Mouse (Mus musculus) hindbrain, postnatal 0 days (tissue): ENCODE results near the gene Pla2g4e. TPM values are rescaled to one million over a fixed set of nuclear protein-coding genes. Genes with fewer than 3 reads are reported as not detected.
"Not testable (repeated sequence)": the region's sequence is repeated elsewhere in the genome, so short reads cannot be mapped to it uniquely, and the experiment has no call there.

Experiments used
- ATAC-seq: fragments of 200-750 bp; cut with Nextera tagmentation; 2 replicates; pipeline ENCODE4 v1.8.0; 2017; ENCODE audit warnings: mild to moderate bottlenecking, moderate TSS enrichment, moderate library complexity
- DNase-seq: peaks from one replicate; pipeline ENCODE4 v3.0.0-alpha.2; 2015; ENCODE audit warnings: low spot score
- H3K27ac ChIP-seq: fragments of 300-500 bp; sonication (generic); 2 replicates; pipeline ENCODE4 v1.5.1; 2014; ENCODE audit warnings: mild to moderate bottlenecking
- H3K27me3 ChIP-seq: fragments of 300-500 bp; sonication (generic); 2 replicates; pipeline ENCODE4 v1.6.1; 2014; ENCODE audit warnings: low read length, mixed read lengths; ENCODE audit not compliant: insufficient read depth
- H3K36me3 ChIP-seq: fragments of 300-500 bp; sonication (generic); 2 replicates; pipeline ENCODE4 v1.6.1; 2014; ENCODE audit warnings: low read length, mixed read lengths; ENCODE audit not compliant: insufficient read depth
- H3K4me1 ChIP-seq: fragments of 300-500 bp; sonication (generic); 2 replicates; pipeline ENCODE4 v1.6.1; 2014; ENCODE audit warnings: antibody characterized with exemption, low read length, mixed read lengths; ENCODE audit not compliant: insufficient read depth
- H3K4me2 ChIP-seq: fragments of 300-500 bp; sonication (generic); 2 replicates; pipeline ENCODE4 v1.6.1; 2014; ENCODE audit warnings: low read depth, mild to moderate bottlenecking, low read length, moderate library complexity, mixed read lengths
- H3K4me3 ChIP-seq: fragments of 300-500 bp; sonication (generic); 2 replicates; pipeline ENCODE4 v1.5.1; 2014; ENCODE audit warnings: low read length
- H3K9ac ChIP-seq: fragments of 300-500 bp; sonication (generic); replicated peaks from 2 replicates; pipeline ENCODE4 v1.6.1; 2014; ENCODE audit warnings: mild to moderate bottlenecking, low read length, moderate library complexity, mixed read lengths
- H3K9me3 ChIP-seq: fragments of 300-500 bp; sonication (generic); 2 replicates; pipeline ENCODE4 v1.6.1; 2016; ENCODE audit warnings: low read length, mixed read lengths
- CTCF ChIP-seq: IDR thresholded peaks from 2 replicates; pipeline ENCODE4 v1.5.1; 2016; ENCODE audit warnings: antibody characterized with exemption, control low read depth, low read depth
- whole genome bisulfite sequencing: fragments of 180-500 bp; shearing (Covaris S2); extraction: QIAGEN DNeasy Blood & Tissue Kit; methylation state at CpG from one replicate; pipeline ENCODE4 v1.1.7; 2014; 5-methylcytosine and 5-hydroxymethylcytosine counted together
- polyA plus RNA-seq: library from polyadenylated mRNA; unstranded; fragments of >200 nt; fragmentation: Nextera tagmentation; extraction: Ambion mirVana; gene quantifications from 2 replicates; pipeline ENCODE4 v1.2.1, GENCODE M21; 2015
- total RNA-seq: library from RNA; depleted of rRNA; stranded (reverse); fragments of >200 nt; gene quantifications from 2 replicates; pipeline ENCODE4 v1.2.3, GENCODE M21; 2014

The Pla2g4e gene
- total and polyA plus RNA-seq, 2 experiments from 2014 or later, result 8.0 to 15.0 TPM

DNA sequence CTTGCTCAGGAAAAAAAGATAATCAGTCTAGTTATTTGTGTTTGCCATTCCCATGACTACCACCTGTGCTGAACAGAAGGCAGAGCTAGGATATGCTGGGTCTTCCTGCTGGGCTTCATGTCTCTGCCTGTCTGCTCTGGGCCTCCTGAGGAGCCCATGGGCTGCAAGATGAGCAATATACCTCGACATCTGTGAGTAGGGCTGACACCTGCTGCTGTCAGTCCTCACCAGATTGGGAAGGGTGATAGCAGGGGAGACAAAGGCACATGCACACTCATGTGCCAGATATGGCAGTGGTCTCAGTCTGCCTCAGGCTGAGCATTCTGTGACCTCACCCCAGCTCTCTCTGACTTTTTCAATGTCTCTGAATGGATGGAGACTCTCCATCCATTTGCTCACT lies 17.7 kb upstream of the Pla2g4e start:
- Histone ChIP-seq H3K4me1 (no peaks in the 10 kb centered on the region), H3K9me3 (no peaks in the 10 kb centered on the region), H3K27ac (no peak overlapping the region), H3K36me3 (no peaks in the 10 kb centered on the region), H3K4me2 (no peak overlapping the region), H3K4me3 (no peak overlapping the region), H3K9ac (no peak overlapping the region), H3K27me3 (no peaks in the 10 kb centered on the region)
- DNase-seq, result no peak
- 33% methylated on average over 1 of the region's 1 CpGs for WGBS
- TF ChIP-seq CTCF, result no peak
- ATAC-seq, result no peak

DNA sequence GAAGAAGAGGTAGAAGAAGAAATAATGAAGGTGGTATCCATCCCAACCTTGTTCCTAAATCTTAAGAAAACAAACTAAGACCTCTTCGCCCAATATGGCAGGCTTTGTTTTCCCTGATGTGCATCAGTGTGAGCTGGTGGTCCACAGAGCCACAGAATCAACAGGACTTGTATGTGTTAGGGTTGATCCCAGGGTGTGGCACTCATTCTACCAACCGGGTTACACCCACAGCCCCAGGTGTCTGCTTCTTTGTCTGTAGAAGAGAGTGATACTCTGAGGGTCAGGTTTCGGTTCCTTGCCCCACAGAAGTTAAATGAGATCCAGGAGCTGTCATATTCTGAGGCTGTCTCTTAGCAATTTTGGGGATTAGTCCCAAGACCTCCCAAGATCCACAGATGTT lies 16.2 kb upstream of the Pla2g4e start:
- WGBS, result 83% methylated on average over 3 of the region's 3 CpGs
- H3K36me3 ChIP-seq, result no peaks in the 10 kb centered on the region
- no peak overlapping the region for H3K27ac ChIP-seq
- TF ChIP-seq CTCF, result no peak
- no peaks in the 10 kb centered on the region for H3K4me1 ChIP-seq
- no peak overlapping the region for H3K4me3 ChIP-seq
- DNase-seq (no peak), ATAC-seq (no peak)
- no peaks in the 10 kb centered on the region for H3K9me3 ChIP-seq
- H3K9ac ChIP-seq, result no peak overlapping the region
- no peak overlapping the region for H3K4me2 ChIP-seq
- H3K27me3 ChIP-seq, result no peaks in the 10 kb centered on the region

GRCm38 (mm10) chr2:120256259-120256658 lies 11.1 kb upstream of the Pla2g4e start:
- ATAC-seq, result no peak
- H3K27me3 ChIP-seq, result no peaks in the 10 kb centered on the region
- no peaks in the 10 kb centered on the region for H3K36me3 ChIP-seq
- H3K9me3 ChIP-seq, result no peaks in the 10 kb centered on the region
- H3K9ac ChIP-seq, result no peak overlapping the region
- H3K4me2 ChIP-seq, result no peak overlapping the region
- no peaks in the 10 kb centered on the region for H3K4me1 ChIP-seq
- H3K4me3 ChIP-seq, result no peak overlapping the region
- no peak for DNase-seq
- no peak overlapping the region for H3K27ac ChIP-seq
- no peak for TF ChIP-seq CTCF

- TF ChIP-seq CTCF, result no peak
- DNase-seq (no peak), ATAC-seq (no peak)
- H3K9ac ChIP-seq, result no peak overlapping the region
- H3K4me2 ChIP-seq, result no peak overlapping the region
- H3K36me3 ChIP-seq, result no peaks in the 10 kb centered on the region
- no peaks in the 10 kb centered on the region for H3K4me1 ChIP-seq
- H3K27me3 ChIP-seq, result no peaks in the 10 kb centered on the region
- H3K27ac ChIP-seq, result no peak overlapping the region
- no peak overlapping the region for H3K4me3 ChIP-seq
- H3K9me3 ChIP-seq, result no peaks in the 10 kb centered on the region
- 93% methylated on average over 6 of the region's 6 CpGs for WGBS
These were observed 7.5 kb upstream of the Pla2g4e start for GRCm38 (mm10) chr2:120252644-120253043.

GRCm38 (mm10) chr2:120245421-120246016 lies 384 bp upstream of the Pla2g4e start:
- H3K4me2 ChIP-seq, result peak overlapping the region; percentile 67
- ATAC-seq (peak; percentile 72), DNase-seq (peak; percentile 73)
- TF ChIP-seq CTCF, result peak; percentile 64
- H3K4me1 ChIP-seq, result 0 out of 2 replicates have a peak, but pooled peaks cover 3% of the 10 kb centered on the region
- H3K27ac ChIP-seq, result peak overlapping the region; percentile 80
- H3K4me3 ChIP-seq, result peak overlapping the region; percentile 42
- WGBS, result 12% methylated on average over 9 of the region's 9 CpGs
- no peaks in the 10 kb centered on the region for H3K27me3 ChIP-seq
- no peaks in the 10 kb centered on the region for H3K36me3 ChIP-seq
- H3K9ac ChIP-seq, result peak overlapping the region; percentile 56
- H3K9me3 ChIP-seq, result no peaks in the 10 kb centered on the region

DNA sequence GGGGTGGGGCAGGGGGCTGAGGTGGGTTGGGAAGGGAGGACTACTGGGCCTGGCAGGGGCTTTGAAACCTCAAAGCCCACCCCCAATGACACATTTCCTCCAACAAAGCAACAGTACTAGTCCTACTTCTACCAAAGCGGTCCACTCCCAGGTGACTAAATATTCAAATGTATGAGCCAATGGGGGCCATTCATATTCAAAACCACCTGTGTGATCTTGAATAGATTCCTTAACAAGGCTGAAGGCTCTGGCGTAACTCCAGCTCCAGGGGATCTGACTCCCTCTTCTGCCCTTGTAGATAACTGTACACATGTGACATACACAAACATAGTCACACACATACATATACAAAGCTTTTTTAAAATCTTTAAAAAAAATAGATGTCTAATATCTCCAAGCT lies 1.1 kb downstream of the Pla2g4e start:
- ATAC-seq, result no peak
- TF ChIP-seq CTCF, result no peak
- WGBS, result 74% methylated on average over 2 of the region's 2 CpGs

GRCm38 (mm10) chr2:120242791-120243467 lies 2.2 kb downstream of the Pla2g4e start:
- Histone ChIP-seq H3K4me1 (0 out of 2 replicates have a peak, but pooled peaks cover 3% of the 10 kb centered on the region), H3K9ac (no peak overlapping the region), H3K9me3 (no peaks in the 10 kb centered on the region), H3K4me3 (no peak overlapping the region), H3K27me3 (no peaks in the 10 kb centered on the region), H3K36me3 (no peaks in the 10 kb centered on the region), H3K4me2 (peak overlapping the region; percentile 67; the same call in 1 of the 2 replicates), H3K27ac (no peak overlapping the region)
- no peak for TF ChIP-seq CTCF
- ATAC-seq (0 out of 2 replicates have a peak, but pooled peaks have one; percentile 19), DNase-seq (no peak)
- WGBS, result 76% methylated on average over 5 of the region's 5 CpGs

More for the DNA sequence above, 1.1 kb downstream of the Pla2g4e start:
- Histone ChIP-seq H3K4me3 (peak overlapping the region; percentile 42), H3K4me2 (peak overlapping the region; percentile 67), H3K27ac (no peak overlapping the region), H3K9me3 (no peaks in the 10 kb centered on the region), H3K36me3 (no peaks in the 10 kb centered on the region), H3K27me3 (no peaks in the 10 kb centered on the region), H3K9ac (no peak overlapping the region), H3K4me1 (0 out of 2 replicates have a peak, but pooled peaks cover 3% of the 10 kb centered on the region)
- DNase-seq, result peak; percentile 15

GRCm38 (mm10) chr2:120238733-120239132 lies 6.4 kb downstream of the Pla2g4e start:
- not testable (repeated sequence) for H3K27ac ChIP-seq, H3K4me3 ChIP-seq, H3K27me3 ChIP-seq, DNase-seq, H3K9ac ChIP-seq, H3K4me1 ChIP-seq, ATAC-seq, H3K9me3 ChIP-seq, H3K36me3 ChIP-seq, H3K4me2 ChIP-seq
- WGBS, result 85% methylated on average over 7 of the region's 9 CpGs
